Mouse (Mus musculus) T-helper 2 cell (primary cell): ENCODE data around the gene Rnf150.

ENCODE experiments used
- in situ Hi-C: fragments of 300-600 bp; cut with MboI, MseI; formaldehyde crosslinking; loops from one replicate; pipeline ENCODE4 v1.15.1; 2025; ENCODE audit warnings: high pct_unique_total_duplicates

The Rnf150 gene

DNA sequence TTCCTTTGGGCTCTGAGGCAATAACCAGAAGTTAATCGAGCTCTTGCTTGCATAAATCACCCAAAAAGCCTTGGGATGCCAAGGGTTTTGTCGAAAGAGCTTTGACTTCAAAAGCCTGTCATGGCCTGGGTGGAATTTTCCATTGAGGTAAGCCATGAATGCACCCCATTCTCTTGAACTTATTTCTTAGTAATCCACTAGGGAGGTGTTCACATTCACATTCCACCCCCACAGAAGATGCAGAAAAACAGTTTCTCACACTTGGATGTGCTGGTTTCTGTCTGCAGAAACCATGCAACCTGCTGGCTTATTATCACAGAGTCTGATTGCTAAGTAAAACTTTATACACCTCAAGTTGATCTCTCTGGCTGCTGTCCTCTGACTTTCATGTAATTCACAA lies 148.1 kb downstream of the Rnf150 start:
- in situ Hi-C loops: no loop called here

DNA sequence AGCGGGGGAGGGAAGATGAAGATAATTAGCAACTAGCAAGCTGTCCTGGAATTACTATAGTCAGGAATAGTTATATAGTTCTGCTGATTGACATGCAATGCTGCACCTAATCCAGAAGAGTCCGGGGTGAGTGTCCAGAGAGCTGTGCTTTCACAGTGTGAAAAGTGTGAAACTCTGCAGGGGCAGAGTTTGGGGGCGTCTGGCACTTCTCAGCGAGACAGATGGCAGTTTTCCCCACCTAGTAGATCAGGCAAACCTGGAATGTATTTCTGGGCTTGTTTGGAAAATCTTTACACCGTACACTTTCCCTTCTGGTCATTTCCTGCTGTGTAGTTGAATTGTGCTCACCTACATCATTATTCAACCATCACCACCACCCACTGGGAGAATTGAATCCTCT lies 148.6 kb downstream of the Rnf150 start:
- in situ Hi-C loops: no loop called here

DNA sequence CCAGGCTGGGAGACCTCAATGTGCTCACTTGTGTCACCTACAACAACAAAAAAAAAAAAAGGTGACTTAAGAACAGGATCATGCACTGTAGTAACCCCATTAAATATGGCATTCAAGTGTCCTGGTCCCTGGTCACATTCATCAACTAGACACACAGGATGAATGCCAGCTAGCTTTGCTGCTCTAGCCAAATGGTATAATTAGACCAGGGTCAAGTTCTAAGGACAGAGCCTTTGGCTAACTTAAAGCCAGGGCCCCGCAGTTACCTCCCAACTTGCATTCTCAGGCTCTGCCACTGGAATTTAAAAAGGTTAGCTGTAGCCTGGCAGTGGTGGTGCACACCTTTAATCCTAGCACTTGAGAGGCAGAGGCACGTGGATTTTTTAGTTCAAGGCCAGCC lies 165.1 kb downstream of the Rnf150 start:
- in situ Hi-C loops: no loop called here

- in situ Hi-C loops: no loop called here
These were observed 169.6 kb downstream of the Rnf150 start for GRCm38 (mm10) chr8:83032800-83033199.

- in situ Hi-C loops: no loop called here
These were observed 172.0 kb downstream of the Rnf150 start for GRCm38 (mm10) chr8:83035141-83035540.

- in situ Hi-C loops: no loop called here
These were observed 173.5 kb downstream of the Rnf150 start for GRCm38 (mm10) chr8:83036521-83037166.

GRCm38 (mm10) chr8:83037321-83037720 lies 174.2 kb downstream of the Rnf150 start:
- in situ Hi-C loops: no loop called here

GRCm38 (mm10) chr8:83038575-83038974 lies 175.4 kb downstream of the Rnf150 start:
- in situ Hi-C loops: no loop called here

- in situ Hi-C loops: no loop called here
These were observed 178.3 kb downstream of the Rnf150 start for GRCm38 (mm10) chr8:83041440-83041839.

GRCm38 (mm10) chr8:83046912-83047311 lies 183.8 kb downstream of the Rnf150 start:
- in situ Hi-C loops: no loop called here

- in situ Hi-C loops: no loop called here
These were observed 185.4 kb downstream of the Rnf150 start for GRCm38 (mm10) chr8:83048527-83048926.

- in situ Hi-C loops: no loop called here
These were observed 186.0 kb downstream of the Rnf150 start for GRCm38 (mm10) chr8:83049171-83049601.

DNA sequence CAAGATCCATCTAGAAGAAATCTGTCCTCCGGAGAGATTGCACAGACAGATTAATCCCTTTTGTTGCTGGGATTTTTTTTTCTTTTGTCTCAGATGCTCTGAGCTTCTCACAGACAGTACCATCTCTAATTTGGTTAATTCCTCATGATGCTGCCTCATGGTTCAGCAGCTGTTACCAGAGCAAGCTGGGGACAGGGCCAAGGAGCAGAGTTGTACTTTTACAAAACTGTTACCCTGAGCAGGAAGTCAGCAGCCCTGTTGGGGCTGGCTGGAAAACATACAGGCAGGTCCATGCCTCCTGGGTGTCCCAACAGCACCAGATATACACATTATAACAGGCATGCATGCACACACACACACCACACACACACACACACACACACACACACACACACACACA lies 186.5 kb downstream of the Rnf150 start:
- in situ Hi-C loops: no loop called here

GRCm38 (mm10) chr8:83052896-83053295 lies 189.7 kb downstream of the Rnf150 start:
- in situ Hi-C loops: no loop called here

- in situ Hi-C loops: no loop called here
These were observed 191.6 kb downstream of the Rnf150 start for GRCm38 (mm10) chr8:83054801-83055200.

DNA sequence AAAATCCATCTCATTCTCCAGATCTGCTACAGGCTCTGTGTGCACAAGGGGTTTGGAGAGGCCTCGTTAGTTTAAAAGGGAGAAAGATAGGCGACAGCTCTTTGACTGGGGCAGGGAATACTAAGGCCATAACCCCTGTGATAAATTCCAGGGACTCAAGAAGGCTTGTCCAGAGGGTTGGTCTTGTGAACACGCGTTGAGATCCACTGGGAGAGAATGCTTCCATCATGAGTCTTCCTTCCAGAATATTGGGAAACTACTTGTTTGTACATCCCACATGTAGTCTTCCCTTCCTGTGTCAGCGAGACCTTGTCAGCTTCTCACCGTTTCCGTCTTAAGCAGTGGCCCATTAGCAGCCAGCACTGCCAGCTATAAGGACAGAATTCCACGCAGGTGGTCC lies 195.8 kb downstream of the Rnf150 start:
- in situ Hi-C loops: no loop called here

DNA sequence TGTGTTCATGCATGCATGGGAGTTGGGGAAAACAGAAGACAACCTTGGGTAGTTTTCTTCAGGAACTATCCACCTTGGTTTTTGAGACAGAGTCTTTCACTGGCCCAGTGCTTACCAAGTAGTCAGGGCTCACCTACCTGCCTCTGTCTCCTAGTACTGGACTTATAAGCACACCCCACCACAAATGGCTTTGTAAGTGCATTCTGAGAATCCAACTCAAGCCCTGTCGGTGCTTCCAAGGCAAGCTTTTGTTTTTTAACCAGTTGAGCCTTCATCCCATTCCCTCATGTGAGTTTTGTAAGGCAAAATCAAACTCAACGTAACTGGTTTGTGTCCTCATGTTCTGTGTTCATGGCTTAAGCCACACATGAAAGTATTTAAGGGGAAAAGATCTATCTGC lies 196.9 kb downstream of the Rnf150 start:
- in situ Hi-C loops: no loop called here

DNA sequence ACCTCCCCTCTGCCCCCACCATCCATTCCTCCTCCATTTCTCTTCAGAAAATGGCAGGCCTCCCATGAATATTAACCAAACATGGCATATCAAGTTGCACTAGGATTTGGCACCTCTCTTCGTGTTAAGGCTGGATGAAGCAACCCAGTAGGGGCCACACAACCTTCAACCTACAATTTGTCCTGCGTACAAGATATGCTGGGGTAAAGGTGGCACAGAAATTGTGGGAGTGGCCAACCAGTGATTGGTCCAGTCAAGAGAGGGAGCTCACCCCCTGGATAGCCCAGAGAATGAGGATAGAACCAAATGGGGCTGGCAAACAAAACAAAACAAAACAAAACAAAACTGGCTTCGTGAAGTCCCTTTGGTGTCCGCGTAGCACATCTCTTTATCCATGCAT lies 198.1 kb downstream of the Rnf150 start:
- in situ Hi-C loops: no loop called here

- in situ Hi-C loops: no loop called here
These were observed 198.7 kb downstream of the Rnf150 start for GRCm38 (mm10) chr8:83061873-83062272.

- in situ Hi-C loops: no loop called here
These were observed 199.1 kb downstream of the Rnf150 start for GRCm38 (mm10) chr8:83062276-83062675.

GRCm38 (mm10) chr8:83064096-83064495 lies 200.9 kb downstream of the Rnf150 start:
- in situ Hi-C loops: no loop called here

GRCm38 (mm10) chr8:83066076-83066475 lies 202.9 kb downstream of the Rnf150 start:
- in situ Hi-C loops: no loop called here

- in situ Hi-C loops: no loop called here
These were observed 203.7 kb downstream of the Rnf150 start for GRCm38 (mm10) chr8:83066846-83067245.

DNA sequence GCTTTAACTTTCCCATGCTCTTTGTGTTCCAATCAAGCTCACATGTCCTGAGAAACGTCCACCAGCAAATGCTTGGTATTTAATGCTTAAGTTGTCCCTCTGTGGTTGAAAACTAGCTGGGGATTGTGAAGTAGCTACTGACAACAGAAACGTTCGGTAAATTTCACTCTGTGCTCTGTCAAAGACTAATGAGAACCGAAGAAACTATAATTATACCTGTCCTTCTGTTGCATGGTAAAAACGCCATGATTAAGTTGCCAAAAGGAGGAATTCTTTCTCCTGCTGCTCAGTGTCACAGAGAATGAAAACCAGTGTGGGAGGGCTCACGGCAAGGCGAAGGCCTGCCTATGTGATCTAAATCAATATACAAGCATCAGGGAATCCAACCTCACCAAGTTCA lies 204.8 kb downstream of the Rnf150 start:
- in situ Hi-C loops: no loop called here
